Mouse (Mus musculus) limb, embryonic 11.5 days (tissue): ENCODE data around the gene Wdr19. TPM values are rescaled to one million over a fixed set of nuclear protein-coding genes. Genes with fewer than 3 reads are reported as not detected.
"Not testable (repeated sequence)": the region's sequence is repeated elsewhere in the genome, so short reads cannot be mapped to it uniquely, and the experiment has no call there.

Experiments used
- ATAC-seq: fragments of 200-750 bp; cut with Nextera tagmentation; 2 replicates; pipeline ENCODE4 v1.8.0; 2017; ENCODE audit warnings: low read depth; ENCODE audit not compliant: insufficient number of reproducible peaks, low FRiP score, low TSS enrichment
- DNase-seq: peaks from one replicate; pipeline ENCODE4 v3.0.0-alpha.2; 2015; ENCODE audit warnings: low spot score
- H3K27ac ChIP-seq: fragments of 300-500 bp; sonication (generic); replicated peaks from 2 replicates; pipeline ENCODE4 v1.5.1; 2014; ENCODE audit warnings: low read depth, mild to moderate bottlenecking, low read length
- H3K27me3 ChIP-seq: fragments of 300-500 bp; sonication (generic); 2 replicates; pipeline ENCODE4 v1.6.1; 2014; ENCODE audit warnings: mild to moderate bottlenecking, low read length, mixed read lengths; ENCODE audit not compliant: control insufficient read depth, insufficient read depth
- H3K36me3 ChIP-seq: fragments of 300-500 bp; sonication (generic); 2 replicates; pipeline ENCODE4 v1.6.1; 2014; ENCODE audit warnings: mild to moderate bottlenecking, low read length, moderate library complexity, mixed read lengths; ENCODE audit not compliant: control insufficient read depth, insufficient read depth
- H3K4me1 ChIP-seq: fragments of 300-500 bp; sonication (generic); 2 replicates; pipeline ENCODE4 v1.6.1; 2014; ENCODE audit warnings: low read length, mixed read lengths; ENCODE audit not compliant: control insufficient read depth, insufficient read depth
- H3K4me2 ChIP-seq: fragments of 300-500 bp; sonication (generic); 2 replicates; pipeline ENCODE4 v1.6.1; 2014; ENCODE audit warnings: low read depth, mild to moderate bottlenecking, moderate library complexity; ENCODE audit not compliant: severe bottlenecking
- H3K4me3 ChIP-seq: fragments of 300-500 bp; sonication (generic); 2 replicates; pipeline ENCODE4 v1.5.1; 2014; ENCODE audit warnings: low read depth, low read length
- H3K9ac ChIP-seq: fragments of 300-500 bp; sonication (generic); 2 replicates; pipeline ENCODE4 v1.6.1; 2014; ENCODE audit warnings: mild to moderate bottlenecking, low read length
- H3K9me3 ChIP-seq: fragments of 300-500 bp; sonication (generic); 2 replicates; pipeline ENCODE4 v1.6.1; 2016; ENCODE audit warnings: low read length; ENCODE audit not compliant: control insufficient read depth
- WGBS: fragments of 180-500 bp; shearing (Covaris S2); extraction: QIAGEN DNeasy Blood & Tissue Kit; methylation state at CpG from one replicate; pipeline ENCODE4 v1.1.7; 2014; 5-methylcytosine and 5-hydroxymethylcytosine counted together
- polyA plus RNA-seq: library from polyadenylated mRNA; unstranded; fragments of >200 nt; fragmentation: Nextera tagmentation; extraction: Ambion mirVana; gene quantifications from 2 replicates; pipeline ENCODE4 v1.2.1, GENCODE M21; 2014

Gene Wdr19
- polyA plus RNA-seq, 1 experiment from 2014 or later = 12.5 TPM

DNA sequence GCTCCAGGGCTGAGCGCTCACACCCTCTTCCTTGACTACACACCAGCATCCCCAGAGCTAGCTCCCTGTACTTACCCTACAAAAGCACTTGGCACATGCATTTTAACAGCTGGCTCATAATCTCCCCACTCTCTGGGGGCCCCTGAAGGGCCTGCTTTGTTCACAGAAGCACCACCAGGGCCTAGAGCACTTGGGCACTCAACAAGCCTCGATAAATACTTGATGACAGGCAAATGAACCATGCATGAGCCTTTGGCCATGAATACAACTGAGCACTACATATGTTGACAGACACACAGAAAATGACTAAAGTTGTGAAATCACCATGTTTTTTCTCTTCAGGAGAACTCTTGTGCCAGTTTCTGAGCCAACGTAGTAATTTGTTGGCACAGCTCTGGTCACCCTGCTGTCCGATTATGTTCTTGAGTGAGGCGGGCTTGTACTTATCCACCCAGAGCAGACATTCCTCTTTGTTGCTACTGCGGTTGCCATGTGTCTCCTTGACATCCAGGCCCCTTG is 79.7 kb downstream of the Wdr19 start:
- H3K4me2 ChIP-seq = no peak overlapping the region
- no peaks in the 10 kb centered on the region for H3K9me3 ChIP-seq
- ATAC-seq = no peak
- peaks cover 8% of the 10 kb centered on the region for H3K36me3 ChIP-seq
- no peak overlapping the region for H3K9ac ChIP-seq
- DNase-seq = no peak
- WGBS = 96% methylated on average over 6 of the region's 6 CpGs
- H3K4me3 ChIP-seq = no peak overlapping the region
- no peaks in the 10 kb centered on the region for H3K27me3 ChIP-seq
- no peak overlapping the region for H3K27ac ChIP-seq
- H3K4me1 ChIP-seq = no peaks in the 10 kb centered on the region

GRCm38 (mm10) chr5:65281216-65281615 is 81.7 kb downstream of the Wdr19 start:
- Histone ChIP-seq H3K4me2 (no peak overlapping the region), H3K36me3 (peaks cover 11% of the 10 kb centered on the region), H3K27ac (no peak overlapping the region), H3K27me3 (no peaks in the 10 kb centered on the region), H3K9ac (no peak overlapping the region), H3K9me3 (no peaks in the 10 kb centered on the region), H3K4me1 (no peaks in the 10 kb centered on the region), H3K4me3 (no peak overlapping the region)
- 97% methylated on average over 3 of the region's 3 CpGs for WGBS
- DNase-seq (no peak), ATAC-seq (no peak)

DNA sequence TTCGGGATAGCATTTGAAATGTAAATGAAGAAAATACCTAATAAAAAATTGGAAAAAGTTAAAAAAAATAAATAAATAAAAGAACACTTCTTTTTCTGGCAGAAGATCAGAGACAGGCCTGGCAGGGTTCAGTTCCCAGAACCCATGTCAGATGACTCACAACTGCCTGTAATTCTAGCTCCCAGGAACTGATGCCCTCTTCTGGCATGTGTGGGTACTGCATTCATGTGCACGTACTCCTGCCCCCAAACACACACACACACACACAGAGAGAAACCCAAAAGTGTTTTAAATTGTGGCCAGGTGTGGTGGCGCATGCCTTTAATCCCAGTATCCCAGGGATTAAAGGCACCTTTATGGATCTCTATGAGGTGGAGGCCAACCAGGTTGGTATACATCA is 84.7 kb downstream of the Wdr19 start:
- Histone ChIP-seq H3K36me3 (peaks cover 13% of the 10 kb centered on the region), H3K27ac (no peak overlapping the region), H3K9ac (no peak overlapping the region), H3K27me3 (no peaks in the 10 kb centered on the region), H3K4me1 (no peaks in the 10 kb centered on the region), H3K4me3 (no peak overlapping the region), H3K4me2 (no peak overlapping the region), H3K9me3 (no peaks in the 10 kb centered on the region)
- WGBS = 92% methylated on average over 3 of the region's 3 CpGs
- DNase-seq = peak; percentile 33
- no peak for ATAC-seq

DNA sequence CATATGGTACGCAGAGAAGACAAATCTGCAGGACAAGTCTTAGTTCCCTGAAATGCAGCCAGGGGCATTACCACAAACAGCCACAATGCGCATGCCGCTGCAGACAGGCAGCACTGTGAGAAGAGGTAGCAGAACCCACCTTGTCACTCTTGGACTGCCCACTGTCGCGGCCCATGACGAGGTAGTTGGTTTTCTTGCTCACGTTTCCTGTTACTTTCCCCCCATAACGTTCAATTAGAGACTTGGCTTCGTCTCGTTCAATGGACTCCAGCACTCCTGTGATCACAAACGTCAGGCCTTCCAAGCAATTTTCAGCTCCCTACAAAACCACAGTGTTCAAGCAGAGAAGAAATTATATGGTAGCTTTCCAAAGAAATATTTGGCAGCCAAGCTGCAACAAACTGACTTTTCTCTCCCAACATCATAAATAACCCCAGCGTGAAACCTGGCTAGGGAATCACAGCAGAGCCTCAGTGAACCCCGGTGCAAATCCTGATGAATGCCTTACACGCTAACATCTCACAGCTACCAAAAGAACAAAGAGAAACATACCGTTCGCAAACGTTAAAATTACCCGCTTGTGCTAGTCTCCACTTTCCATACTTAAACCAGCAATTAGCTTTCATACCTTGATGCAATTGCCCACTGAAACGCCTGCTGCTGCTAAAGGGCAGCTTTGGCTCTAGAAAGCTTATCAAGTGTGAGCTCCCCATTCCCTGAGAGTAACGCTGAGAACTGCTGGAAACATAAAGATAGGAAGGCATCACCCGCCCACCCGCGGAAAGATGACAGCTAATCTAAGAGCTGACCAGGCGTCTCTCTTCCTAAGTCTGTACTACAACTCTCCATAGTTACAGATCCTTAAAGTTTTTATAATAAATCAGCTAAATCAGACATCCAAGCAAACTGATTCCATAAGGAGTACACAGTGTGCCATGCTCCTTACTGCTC is 88.5 kb downstream of the Wdr19 start:
- Histone ChIP-seq H3K36me3 (peaks cover 18% of the 10 kb centered on the region), H3K9ac (no peak overlapping the region), H3K27me3 (no peaks in the 10 kb centered on the region), H3K27ac (no peak overlapping the region), H3K4me3 (no peak overlapping the region), H3K4me2 (no peak overlapping the region), H3K9me3 (no peaks in the 10 kb centered on the region), H3K4me1 (no peaks in the 10 kb centered on the region)
- ATAC-seq (no peak), DNase-seq (no peak)
- WGBS = 87% methylated on average over 24 of the region's 24 CpGs

GRCm38 (mm10) chr5:65289009-65289408 is 89.5 kb downstream of the Wdr19 start:
- H3K4me2 ChIP-seq, H3K9me3 ChIP-seq, H3K4me3 ChIP-seq, H3K27ac ChIP-seq, DNase-seq, H3K27me3 ChIP-seq, ATAC-seq, H3K4me1 ChIP-seq, H3K9ac ChIP-seq: not testable (repeated sequence)
- H3K36me3 ChIP-seq = peaks cover 22% of the 10 kb centered on the region
- 89% methylated on average over 8 of the region's 8 CpGs for WGBS

GRCm38 (mm10) chr5:65293627-65294026 is 94.1 kb downstream of the Wdr19 start:
- peaks cover 17% of the 10 kb centered on the region for H3K36me3 ChIP-seq

GRCm38 (mm10) chr5:65294270-65294669 is 94.8 kb downstream of the Wdr19 start:
- no peak for ATAC-seq
- Histone ChIP-seq H3K9me3 (no peaks in the 10 kb centered on the region), H3K4me2 (no peak overlapping the region), H3K36me3 (peaks cover 17% of the 10 kb centered on the region), H3K27me3 (no peaks in the 10 kb centered on the region), H3K27ac (no peak overlapping the region), H3K4me3 (no peak overlapping the region), H3K4me1 (no peaks in the 10 kb centered on the region), H3K9ac (no peak overlapping the region)
- DNase-seq = no peak
- 74% methylated on average over 2 of the region's 2 CpGs for WGBS

More at GRCm38 (mm10) chr5:65293627-65294026, 94.1 kb downstream of the Wdr19 start:
- 91% methylated on average over 6 of the region's 6 CpGs for WGBS
- Histone ChIP-seq H3K4me1 (no peaks in the 10 kb centered on the region), H3K9me3 (no peaks in the 10 kb centered on the region), H3K4me3 (no peak overlapping the region), H3K27ac (no peak overlapping the region), H3K9ac (no peak overlapping the region), H3K4me2 (no peak overlapping the region), H3K27me3 (no peaks in the 10 kb centered on the region)
- ATAC-seq (no peak), DNase-seq (no peak)

DNA sequence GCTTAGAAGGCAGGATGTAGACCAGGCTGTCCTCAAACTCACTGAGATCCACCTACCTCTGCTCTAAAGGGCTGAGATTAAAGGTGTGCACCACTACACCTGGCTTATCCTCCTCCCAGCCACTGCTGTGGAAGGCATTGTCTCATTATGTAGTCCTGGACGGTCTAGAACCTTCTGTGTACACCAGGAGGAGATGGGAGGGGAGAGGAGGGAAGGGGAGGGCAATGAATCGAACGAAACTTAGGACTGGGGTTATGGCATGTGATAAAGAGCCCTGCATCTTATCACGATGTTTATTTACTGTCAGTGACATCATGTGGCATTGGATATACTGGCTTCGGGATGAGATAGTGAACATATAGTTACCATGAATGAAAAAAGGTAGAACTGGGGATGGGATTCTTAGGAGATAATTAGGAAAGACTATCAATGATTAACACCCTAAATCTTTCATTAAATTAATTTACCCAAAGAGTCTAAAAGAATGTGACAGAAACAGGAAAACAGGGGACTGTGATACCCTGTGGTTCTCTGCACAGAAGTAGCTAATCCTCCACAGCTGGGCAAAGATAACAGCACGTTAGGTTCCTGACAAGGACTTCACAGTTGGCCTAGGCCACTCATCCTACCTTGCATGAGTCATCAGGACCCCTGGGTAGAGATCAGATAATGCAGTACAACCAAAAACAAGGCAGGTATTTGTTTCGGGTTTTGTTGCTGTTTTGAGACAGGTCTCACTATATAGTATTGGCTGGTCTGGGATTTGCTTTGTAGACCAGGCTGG is 98.9 kb downstream of the Wdr19 start:
- Histone ChIP-seq H3K27me3 (no peaks in the 10 kb centered on the region), H3K4me3 (no peak overlapping the region), H3K9me3 (no peaks in the 10 kb centered on the region), H3K4me1 (no peaks in the 10 kb centered on the region), H3K27ac (no peak overlapping the region), H3K9ac (no peak overlapping the region), H3K4me2 (no peak overlapping the region), H3K36me3 (peaks cover 8% of the 10 kb centered on the region; the same call in 1 of the 2 replicates)
- 88% methylated on average over 7 of the region's 7 CpGs for WGBS
- no peak for DNase-seq
- no peak for ATAC-seq
